Mouse (Mus musculus): Measurements from ENCODE around the gene Scd4. TPM values are rescaled to one million over a fixed set of nuclear protein-coding genes. Genes with fewer than 3 reads are reported as not detected.
"Not testable (repeated sequence)": the region's sequence is repeated elsewhere in the genome, so short reads cannot be mapped to it uniquely, and the experiment has no call there.

Gene Scd4
- polyA plus RNA-seq, 1 experiment = not detected

DNA sequence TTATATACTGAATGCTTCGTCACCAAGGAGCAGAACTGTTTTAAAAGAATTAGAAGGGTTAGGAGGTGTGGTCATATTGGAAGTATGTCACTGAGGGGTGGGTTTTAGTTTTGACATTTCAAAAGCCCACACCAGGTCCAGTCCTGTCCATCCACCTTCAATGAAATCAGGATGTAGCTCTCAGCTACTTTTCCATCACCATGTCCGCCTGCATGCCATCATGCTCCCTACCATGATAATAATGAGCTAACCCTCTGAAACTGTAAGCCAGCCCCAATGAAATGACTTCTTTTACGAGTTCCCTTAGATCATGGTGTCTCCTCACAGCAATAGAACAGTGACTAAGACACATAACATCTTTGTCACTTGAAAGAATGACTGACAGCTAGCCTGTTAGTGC is 12.6 kb upstream of the Scd4 start:
- Histone ChIP-seq H3K4me3 (ENCODE audit: insufficient read depth, low read depth, low read length) (no peak overlapping the region), H3K4me1 (ENCODE audit: control insufficient read depth, insufficient read depth, low read length) (peaks cover 10% of the 10 kb centered on the region), H3K27ac (ENCODE audit: insufficient read depth, low read depth, low read length) (no peak overlapping the region)
- no peak for TF ChIP-seq POLR2A (IDR thresholded peaks at IDR 0.05; ENCODE audit: insufficient read depth, low read depth, low read length)
- no peak for TF ChIP-seq CTCF (IDR thresholded peaks at IDR 0.05; ENCODE audit: insufficient read depth, low read depth, low read length)
- 91% methylated on average over 3 of the region's 3 CpGs for WGBS

DNA sequence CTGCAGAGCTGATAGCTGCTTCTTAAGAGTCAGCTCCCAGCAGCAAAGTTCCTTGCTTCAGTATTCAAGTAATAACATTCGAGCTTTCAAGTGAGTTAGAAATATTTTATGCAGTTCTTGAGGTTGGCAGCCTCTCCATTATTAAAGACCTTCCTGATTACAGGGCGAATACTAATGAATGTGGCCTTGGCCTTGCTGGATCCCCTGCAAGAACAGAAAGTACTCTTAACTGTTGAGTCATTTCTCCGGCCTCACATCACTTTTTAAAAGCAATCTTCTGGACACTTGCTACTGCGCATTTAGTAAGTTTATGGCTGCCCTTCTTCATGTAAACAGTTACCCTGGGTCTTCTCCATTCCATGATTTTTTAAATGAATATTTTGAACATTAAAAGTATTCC is 11.7 kb upstream of the Scd4 start:
- peaks cover 10% of the 10 kb centered on the region for H3K4me1 ChIP-seq (ENCODE audit: control insufficient read depth, insufficient read depth, low read length)
- 62% methylated on average over 4 of the region's 4 CpGs for WGBS
- H3K4me3 ChIP-seq (ENCODE audit: insufficient read depth, low read depth, low read length) = no peak overlapping the region
- TF ChIP-seq CTCF (IDR thresholded peaks at IDR 0.05; ENCODE audit: insufficient read depth, low read depth, low read length) (no peak), POLR2A (IDR thresholded peaks at IDR 0.05; ENCODE audit: insufficient read depth, low read depth, low read length) (no peak)
- H3K27ac ChIP-seq (ENCODE audit: insufficient read depth, low read depth, low read length) = no peak overlapping the region

DNA sequence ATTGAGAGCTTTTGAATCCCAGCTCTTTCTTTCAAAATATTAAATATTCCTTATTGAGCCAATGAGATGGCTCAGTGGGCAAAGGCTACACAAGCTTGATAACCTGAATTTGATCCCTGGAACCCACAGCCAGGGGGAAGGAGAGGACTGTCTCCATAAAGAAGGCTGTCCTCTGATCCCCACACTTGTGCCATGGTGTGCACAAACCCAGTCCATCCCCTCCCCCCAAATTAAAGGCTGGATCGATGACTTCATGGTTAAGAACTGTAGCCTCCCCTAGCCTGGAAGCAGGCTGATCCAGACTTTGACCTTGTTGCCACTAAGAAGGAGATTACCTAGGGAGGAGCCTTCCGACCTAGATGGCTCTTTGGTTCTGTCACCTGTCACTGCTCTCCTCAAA is 11.3 kb upstream of the Scd4 start:
- 86% methylated on average over 2 of the region's 2 CpGs for WGBS
- no peak overlapping the region for H3K27ac ChIP-seq (ENCODE audit: insufficient read depth, low read depth, low read length)
- no peak overlapping the region for H3K4me3 ChIP-seq (ENCODE audit: insufficient read depth, low read depth, low read length)
- H3K4me1 ChIP-seq (ENCODE audit: control insufficient read depth, insufficient read depth, low read length) = peaks cover 9% of the 10 kb centered on the region
- no peak for TF ChIP-seq POLR2A (IDR thresholded peaks at IDR 0.05; ENCODE audit: insufficient read depth, low read depth, low read length)
- TF ChIP-seq CTCF (IDR thresholded peaks at IDR 0.05; ENCODE audit: insufficient read depth, low read depth, low read length) = no peak

DNA sequence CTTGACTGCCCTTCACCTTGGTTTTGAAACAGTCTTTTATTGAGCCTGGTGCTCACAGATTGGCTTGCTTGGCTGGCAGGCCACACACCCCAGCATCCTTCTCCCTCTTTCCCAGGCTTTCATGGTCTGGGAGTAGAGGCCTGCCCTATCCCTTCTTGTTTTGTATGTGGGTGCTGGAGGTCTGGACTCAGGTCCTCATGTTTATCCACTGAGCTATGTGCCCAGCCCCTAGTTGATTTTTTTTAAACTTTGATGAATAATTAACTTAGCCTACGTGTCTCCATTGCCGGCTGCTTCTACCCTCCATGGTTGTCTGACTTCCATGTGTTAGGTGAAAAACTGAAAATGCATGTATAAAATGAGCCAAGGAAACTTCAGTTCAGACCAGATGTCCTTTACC is 3.3 kb upstream of the Scd4 start:
- TF ChIP-seq CTCF (IDR thresholded peaks at IDR 0.05; ENCODE audit: insufficient read depth, low read depth, low read length) (no peak), POLR2A (IDR thresholded peaks at IDR 0.05; ENCODE audit: insufficient read depth, low read depth, low read length) (no peak)
- 92% methylated on average over 2 of the region's 2 CpGs for WGBS

DNA sequence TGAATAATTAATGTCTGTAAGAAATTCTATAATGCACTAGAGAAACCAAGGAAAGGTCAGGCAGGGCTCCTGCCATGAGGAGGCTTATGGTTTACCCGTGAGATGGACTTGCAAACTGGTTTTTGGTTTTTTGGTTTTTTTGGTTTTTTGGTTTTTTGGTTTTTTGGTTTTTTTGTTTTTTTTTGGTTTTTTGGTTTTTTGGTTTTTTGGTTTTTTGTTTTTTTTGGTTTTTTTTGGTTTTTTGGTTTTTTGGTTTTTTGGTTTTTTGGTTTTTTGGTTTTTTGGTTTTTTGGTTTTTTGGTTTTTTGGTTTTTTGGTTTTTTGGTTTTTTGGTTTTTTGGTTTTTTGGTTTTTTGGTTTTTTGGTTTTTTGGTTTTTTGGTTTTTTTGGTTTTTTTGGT is 1.8 kb upstream of the Scd4 start:
- H3K4me1 ChIP-seq (ENCODE audit: control insufficient read depth, insufficient read depth, low read length) = peaks cover 21% of the 10 kb centered on the region
- H3K27ac ChIP-seq (ENCODE audit: insufficient read depth, low read depth, low read length); H3K4me3 ChIP-seq (ENCODE audit: insufficient read depth, low read depth, low read length): not testable (repeated sequence)
- 100% methylated on average over 1 of the region's 1 CpGs for WGBS

More for the DNA sequence above, 3.3 kb upstream of the Scd4 start:
- H3K4me1 ChIP-seq (ENCODE audit: control insufficient read depth, insufficient read depth, low read length) = peaks cover 18% of the 10 kb centered on the region
- no peak overlapping the region for H3K27ac ChIP-seq (ENCODE audit: insufficient read depth, low read depth, low read length)
- no peak overlapping the region for H3K4me3 ChIP-seq (ENCODE audit: insufficient read depth, low read depth, low read length)

DNA sequence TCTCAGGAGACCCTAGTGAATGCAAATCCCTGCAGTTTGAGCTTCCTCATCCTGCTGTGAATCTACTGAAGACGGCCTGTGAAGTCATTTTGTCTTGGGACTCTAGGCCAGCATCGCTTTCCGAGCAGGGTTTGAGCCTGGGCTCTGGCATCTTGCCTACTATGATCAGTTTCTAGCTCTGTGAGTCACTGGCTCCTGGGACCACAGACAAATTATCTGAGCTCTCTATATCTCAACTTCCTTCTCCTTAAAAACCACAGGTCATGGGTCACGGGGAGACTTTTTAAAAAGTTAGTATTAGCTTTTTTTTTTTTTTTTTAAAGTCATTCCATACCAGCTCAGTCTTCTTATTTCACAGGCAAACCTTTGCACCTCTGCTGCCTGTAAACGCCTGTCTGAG is 981 bp upstream of the Scd4 start:
- WGBS = 45% methylated on average over 5 of the region's 5 CpGs
- TF ChIP-seq POLR2A (IDR thresholded peaks at IDR 0.05; ENCODE audit: insufficient read depth, low read depth, low read length) (no peak), CTCF (IDR thresholded peaks at IDR 0.05; ENCODE audit: insufficient read depth, low read depth, low read length) (no peak)
- Histone ChIP-seq H3K4me1 (ENCODE audit: control insufficient read depth, insufficient read depth, low read length) (peaks cover 21% of the 10 kb centered on the region), H3K27ac (ENCODE audit: insufficient read depth, low read depth, low read length) (peak overlapping the region; percentile 34), H3K4me3 (ENCODE audit: insufficient read depth, low read depth, low read length) (no peak overlapping the region)

DNA sequence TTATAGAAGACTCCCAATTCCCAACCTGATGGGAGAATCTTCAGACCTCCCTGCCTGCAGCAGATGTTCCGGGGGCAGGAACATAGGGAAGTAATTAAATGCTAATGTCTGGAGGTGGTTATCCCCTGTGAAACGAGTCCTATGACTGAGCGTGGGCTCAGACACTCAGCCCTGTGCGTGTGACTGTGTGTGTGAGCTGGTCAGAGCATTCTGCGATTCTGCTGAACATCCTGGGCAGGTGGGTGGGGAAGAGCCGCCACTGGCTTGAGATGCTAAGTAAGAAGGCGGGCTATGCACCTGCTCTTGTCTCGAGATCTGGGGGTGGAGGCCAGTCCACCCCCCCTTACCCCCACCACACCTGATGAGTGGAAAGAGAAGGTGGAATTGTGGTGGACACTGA is 566 bp upstream of the Scd4 start:
- H3K4me3 ChIP-seq (ENCODE audit: insufficient read depth, low read depth, low read length) = no peak overlapping the region
- 38% methylated on average over 8 of the region's 8 CpGs for WGBS
- H3K4me1 ChIP-seq (ENCODE audit: control insufficient read depth, insufficient read depth, low read length) = peaks cover 21% of the 10 kb centered on the region
- H3K27ac ChIP-seq (ENCODE audit: insufficient read depth, low read depth, low read length) = peak overlapping the region; percentile 76
- no peak for TF ChIP-seq POLR2A (IDR thresholded peaks at IDR 0.05; ENCODE audit: insufficient read depth, low read depth, low read length)
- no peak for TF ChIP-seq CTCF (IDR thresholded peaks at IDR 0.05; ENCODE audit: insufficient read depth, low read depth, low read length)

DNA sequence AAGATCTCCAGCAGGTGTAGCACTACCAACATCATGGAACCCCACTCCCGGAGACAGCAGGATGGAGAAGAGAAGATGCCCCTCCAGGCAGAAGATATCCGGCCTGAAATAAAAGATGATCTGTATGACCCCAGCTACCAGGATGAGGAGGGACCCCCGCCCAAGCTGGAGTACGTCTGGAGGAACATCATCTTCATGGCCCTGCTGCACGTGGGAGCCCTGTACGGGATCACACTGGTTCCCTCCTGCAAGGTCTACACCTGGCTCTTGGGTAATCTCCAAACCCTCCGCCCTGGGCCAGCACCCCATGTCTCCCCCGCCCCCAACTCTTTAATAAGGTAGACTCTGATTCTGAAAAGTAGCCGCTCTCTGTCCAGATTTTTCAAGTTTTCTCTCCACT is 1.1 kb downstream of the Scd4 start:
- H3K4me3 ChIP-seq (ENCODE audit: insufficient read depth, low read depth, low read length) = no peak overlapping the region
- H3K27ac ChIP-seq (ENCODE audit: insufficient read depth, low read depth, low read length) = no peak overlapping the region
- 95% methylated on average over 9 of the region's 9 CpGs for WGBS
- H3K4me1 ChIP-seq (ENCODE audit: control insufficient read depth, insufficient read depth, low read length) = peaks cover 21% of the 10 kb centered on the region
- no peak for TF ChIP-seq CTCF (IDR thresholded peaks at IDR 0.05; ENCODE audit: insufficient read depth, low read depth, low read length)
- TF ChIP-seq POLR2A (IDR thresholded peaks at IDR 0.05; ENCODE audit: insufficient read depth, low read depth, low read length) = no peak

DNA sequence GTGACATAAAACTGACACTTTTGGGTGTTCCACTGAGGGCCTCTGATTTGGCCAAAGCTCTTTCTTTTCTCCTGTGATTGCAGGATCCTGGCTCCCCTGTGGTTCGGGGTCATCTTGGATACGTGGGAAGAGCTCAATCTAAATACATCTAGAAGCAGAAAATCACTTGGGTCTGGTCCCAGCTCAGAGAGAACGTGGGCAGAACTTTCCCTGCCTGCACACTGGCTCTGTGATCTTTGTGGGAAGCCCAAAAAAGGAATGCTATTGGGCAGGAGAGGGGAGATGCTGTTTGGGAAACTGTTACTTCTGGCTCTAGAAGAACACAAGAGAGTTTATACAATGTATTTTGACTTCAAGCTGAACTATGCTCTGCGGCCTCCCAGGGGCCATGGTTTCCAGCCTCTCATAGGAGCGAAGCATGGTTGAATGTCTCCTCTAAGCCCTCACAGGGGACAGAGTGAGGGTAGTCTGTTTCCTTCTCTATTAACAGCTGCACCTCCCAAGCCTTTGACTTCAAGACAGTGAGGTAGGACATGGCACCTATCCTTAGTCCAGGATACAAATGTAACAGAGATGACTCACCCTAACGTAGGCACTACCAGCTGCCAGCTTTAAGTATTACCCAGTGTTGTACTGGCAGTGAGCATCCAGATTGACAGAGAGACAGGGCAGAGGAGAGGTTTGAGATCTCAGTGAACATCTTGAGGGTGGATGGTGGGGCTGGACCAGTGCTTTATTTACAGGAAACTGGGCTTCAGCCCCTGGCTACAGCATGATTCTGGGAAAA is 3.2 kb downstream of the Scd4 start:
- no peak overlapping the region for H3K4me3 ChIP-seq (ENCODE audit: insufficient read depth, low read depth, low read length)
- H3K4me1 ChIP-seq (ENCODE audit: control insufficient read depth, insufficient read depth, low read length) = peaks cover 21% of the 10 kb centered on the region
- TF ChIP-seq POLR2A (IDR thresholded peaks at IDR 0.05; ENCODE audit: insufficient read depth, low read depth, low read length) (no peak), CTCF (IDR thresholded peaks at IDR 0.05; ENCODE audit: insufficient read depth, low read depth, low read length) (no peak)
- H3K27ac ChIP-seq (ENCODE audit: insufficient read depth, low read depth, low read length) = no peak overlapping the region
- WGBS = 62% methylated on average over 6 of the region's 6 CpGs

DNA sequence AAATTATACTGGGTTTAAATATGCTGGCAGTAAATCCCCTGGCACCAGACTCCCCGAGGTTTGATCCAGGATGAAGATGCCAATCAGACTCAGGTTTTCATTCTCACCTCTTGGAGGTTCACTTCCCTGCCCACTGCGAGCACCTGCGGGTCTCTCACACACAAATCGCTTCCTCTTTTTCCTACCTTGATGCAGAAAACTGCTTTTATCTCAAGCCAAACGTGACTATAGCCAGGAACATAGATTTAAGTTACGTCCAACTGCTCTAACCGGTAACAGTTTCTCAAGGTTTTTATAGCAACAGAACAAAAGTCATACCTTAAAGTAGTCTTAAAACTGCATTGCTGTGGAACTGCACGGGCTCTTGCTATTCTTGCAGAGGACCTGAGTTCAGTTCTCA is 16.8 kb downstream of the Scd4 start:
- H3K27ac ChIP-seq (ENCODE audit: insufficient read depth, low read depth, low read length) = no peak overlapping the region
- H3K4me3 ChIP-seq (ENCODE audit: insufficient read depth, low read depth, low read length) = no peak overlapping the region
- TF ChIP-seq CTCF (IDR thresholded peaks at IDR 0.05; ENCODE audit: insufficient read depth, low read depth, low read length) (no peak), POLR2A (IDR thresholded peaks at IDR 0.05; ENCODE audit: insufficient read depth, low read depth, low read length) (no peak)
- no peaks in the 10 kb centered on the region for H3K4me1 ChIP-seq (ENCODE audit: control insufficient read depth, insufficient read depth, low read length)
- 91% methylated on average over 8 of the region's 8 CpGs for WGBS

Measured in olfactory bulb, adult 2 months (tissue).